Mouse (Mus musculus) spleen, postnatal 10 days (tissue): ENCODE results near the gene Bin2.

ENCODE experiments used
- DNase-seq, 2 experiments: peaks; one replicate each; pipeline ENCODE4 v3.0.0; 2021 to 2022; ENCODE audit warnings: low spot score in 2 of 2

Bin2 gene

DNA sequence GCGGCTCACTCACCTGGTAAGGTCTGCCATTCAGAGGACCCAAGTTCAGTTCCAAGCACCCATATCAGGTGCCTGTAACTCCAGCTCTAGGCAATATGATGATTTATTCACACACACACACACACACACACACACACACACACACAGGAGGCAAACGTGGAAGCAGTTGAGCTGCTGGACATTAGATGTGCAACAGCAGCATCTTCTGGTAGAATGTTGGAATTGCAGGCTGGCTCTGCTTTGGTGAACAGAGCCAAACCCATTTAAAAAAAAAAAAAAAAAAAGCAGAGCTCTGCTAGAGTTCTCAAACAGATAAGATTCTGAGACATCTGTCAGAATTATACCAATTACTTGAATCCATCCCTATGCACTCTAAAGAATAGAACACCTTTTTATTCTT lies 13.7 kb upstream of the Bin2 start:
- DNase-seq = peak; percentile 71 to 85

DNA sequence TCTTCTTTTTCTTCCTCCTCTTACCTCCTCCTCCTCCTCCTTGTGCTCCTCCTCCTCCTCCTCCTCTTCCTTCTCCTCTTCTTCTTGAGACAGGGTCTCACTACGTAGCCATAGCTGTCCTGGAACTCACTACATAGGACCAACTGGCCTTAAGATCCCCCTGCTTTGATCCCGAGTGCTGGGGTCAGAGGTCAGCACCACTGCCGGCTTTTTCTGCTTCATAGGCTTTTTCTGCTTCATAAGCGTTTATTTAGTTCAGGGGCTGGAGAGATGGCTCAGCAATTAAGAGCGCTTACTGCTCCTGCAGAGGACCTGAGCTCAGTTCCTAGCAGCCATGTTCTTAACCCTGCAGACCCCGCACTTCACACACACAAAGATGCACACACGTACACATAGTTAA lies 12.4 kb upstream of the Bin2 start:
- DNase-seq = no peak

DNA sequence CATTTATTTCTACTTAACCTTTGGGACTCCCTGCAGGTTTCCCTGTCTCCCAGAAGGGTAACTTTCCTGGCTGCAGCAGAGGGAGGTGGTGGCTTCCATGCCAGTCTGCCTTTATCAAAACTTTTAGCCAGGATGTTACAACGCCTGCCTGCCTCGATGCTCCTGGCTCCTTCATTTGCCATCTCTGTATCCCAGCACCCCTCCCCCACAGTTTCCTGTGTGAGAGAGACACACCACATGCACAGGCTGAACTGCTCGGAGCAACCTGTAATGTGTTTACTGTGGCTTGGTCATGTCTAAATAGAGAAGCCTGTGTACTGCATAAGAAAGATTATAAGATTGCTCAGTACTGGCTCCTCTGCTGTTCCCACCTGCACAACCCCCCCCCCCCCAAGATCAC lies 11.0 kb upstream of the Bin2 start:
- DNase-seq = no peak

GRCm38 (mm10) chr15:100679005-100679404 lies 9.7 kb upstream of the Bin2 start:
- no peak for DNase-seq

DNA sequence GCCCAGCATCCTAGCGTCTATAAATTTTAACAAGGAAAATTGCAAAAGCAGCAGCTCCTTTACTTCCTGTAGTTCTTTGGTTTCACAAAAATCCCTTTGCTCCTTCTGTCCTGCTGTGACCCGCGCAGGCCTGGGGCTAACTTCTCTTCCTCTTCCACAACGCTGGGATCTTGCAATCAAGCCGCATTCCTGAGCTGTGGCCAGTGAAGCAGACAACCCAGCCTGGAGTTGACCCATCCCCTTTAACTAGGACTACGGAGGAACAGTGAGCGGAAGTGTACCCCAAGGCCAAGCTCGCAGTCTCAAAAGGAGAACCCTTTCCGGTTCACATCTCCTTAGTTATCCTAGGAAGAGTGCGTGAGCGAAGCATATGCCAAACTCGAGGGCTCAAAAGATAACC lies 9.2 kb upstream of the Bin2 start:
- DNase-seq = no peak

- no peak for DNase-seq
These were observed 8.3 kb upstream of the Bin2 start for GRCm38 (mm10) chr15:100677675-100678074.

GRCm38 (mm10) chr15:100676521-100676920 lies 7.2 kb upstream of the Bin2 start:
- no peak for DNase-seq

GRCm38 (mm10) chr15:100675486-100675885 lies 6.1 kb upstream of the Bin2 start:
- DNase-seq = no peak

DNA sequence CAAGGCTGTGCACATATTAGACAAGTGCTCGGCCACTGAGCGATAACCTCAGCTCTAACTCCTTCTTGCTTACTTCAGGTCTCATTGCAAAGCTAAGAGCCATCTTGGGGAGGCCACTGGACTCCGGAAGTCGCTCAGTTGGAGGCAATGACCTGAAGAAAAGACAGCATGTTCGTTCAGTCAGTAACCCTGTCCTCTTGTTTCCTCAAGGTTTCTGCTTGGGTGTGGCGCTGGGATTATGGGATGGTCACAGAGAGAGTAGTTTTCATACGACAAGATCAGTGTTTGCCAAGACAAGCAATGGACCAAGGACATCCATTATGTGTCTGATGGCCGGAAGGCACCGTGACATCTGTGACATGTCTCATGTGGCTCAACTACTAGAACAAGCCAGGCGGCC lies 5.2 kb upstream of the Bin2 start:
- DNase-seq = no peak

DNA sequence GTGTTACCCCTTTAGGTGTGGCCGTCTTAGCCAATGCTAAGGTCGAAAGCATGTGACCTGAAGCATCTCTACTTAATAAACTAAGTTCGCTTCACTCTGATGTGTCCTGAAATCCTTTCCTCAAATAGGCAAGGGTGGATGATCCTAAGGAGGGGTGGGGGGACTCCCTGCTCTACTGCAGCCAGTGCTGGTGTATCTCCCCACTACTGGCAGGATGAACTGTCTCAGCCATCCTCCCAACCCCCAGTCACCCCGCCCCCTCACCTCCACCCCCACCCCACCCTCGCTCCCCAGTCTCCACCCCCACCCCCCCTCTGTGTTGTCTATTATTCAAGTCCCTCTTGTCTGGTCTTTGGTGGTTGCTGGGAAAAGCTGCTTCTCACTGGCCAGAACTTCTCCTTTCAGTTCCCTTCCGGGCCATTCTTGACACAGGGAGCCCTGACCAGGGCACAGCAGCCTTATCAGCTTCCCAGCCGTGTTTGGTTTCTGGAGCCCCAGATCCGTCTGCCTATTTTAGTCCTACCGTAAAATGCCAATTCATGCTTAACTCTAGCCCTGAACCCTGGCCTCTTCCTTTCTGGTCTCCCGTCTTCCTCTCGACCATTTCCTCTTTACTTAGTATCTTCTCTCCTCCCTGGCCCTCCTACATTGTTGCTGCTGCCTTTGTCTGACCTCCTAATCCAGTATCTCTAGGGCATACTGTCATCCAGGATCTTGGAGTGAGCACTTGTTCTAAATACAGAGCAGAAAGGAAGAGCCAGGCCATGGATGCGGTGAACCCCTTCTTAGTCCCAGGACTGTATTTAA lies 4.4 kb upstream of the Bin2 start:
- DNase-seq = no peak

- DNase-seq = no peak
These were observed 1.5 kb upstream of the Bin2 start for GRCm38 (mm10) chr15:100670833-100671232.

DNA sequence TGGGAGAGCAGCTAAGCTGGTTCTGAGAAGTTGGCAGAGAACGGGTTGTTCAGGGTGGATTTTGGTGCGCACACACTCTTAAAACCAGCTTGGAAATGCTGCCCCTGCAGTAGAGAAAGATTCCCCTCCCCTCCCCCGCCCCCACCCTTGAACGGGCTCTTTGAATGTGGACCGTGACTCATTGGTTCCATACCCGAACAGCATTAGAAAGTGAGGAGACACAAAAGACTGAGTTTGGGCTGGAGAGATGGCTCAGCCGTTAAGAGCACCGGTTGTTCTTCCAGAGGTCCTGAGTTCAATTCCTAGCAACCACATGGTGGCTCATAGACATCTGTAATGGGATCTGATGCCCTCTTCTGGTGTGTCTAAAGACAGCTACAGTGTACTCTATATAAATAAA lies 651 bp upstream of the Bin2 start:
- no peak for DNase-seq

DNA sequence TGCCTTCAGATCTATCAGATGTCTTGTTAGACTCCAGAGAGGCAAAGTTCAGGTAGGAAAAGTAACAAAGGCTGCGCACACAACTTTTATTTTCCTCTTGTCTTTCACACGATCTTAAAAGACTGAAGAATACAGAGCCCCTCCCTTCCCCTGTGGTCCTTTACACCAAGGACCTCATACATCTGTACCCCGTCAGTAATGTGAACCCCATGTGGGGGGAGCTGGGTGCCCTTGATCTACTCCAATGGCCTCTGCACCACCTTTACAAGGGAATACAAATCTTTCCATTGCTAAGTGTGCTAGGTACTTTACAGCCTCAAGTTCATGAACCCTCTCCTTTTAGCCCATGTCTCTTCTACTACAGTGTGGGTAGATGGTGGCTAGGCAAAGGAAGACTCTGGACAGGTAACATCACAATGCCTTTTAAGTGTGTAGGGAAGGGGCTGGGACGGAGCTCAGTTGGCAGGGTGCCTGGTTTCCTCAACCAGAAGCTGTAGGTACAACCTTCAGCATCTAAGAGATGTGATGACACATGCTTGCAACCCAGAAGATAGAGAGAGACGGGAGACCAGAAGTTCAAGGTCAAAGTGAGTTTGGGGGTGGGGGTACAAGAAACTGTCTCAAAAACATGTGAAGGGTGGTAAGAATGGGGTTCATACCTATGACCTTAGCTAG lies 1.3 kb downstream of the Bin2 start:
- DNase-seq = no peak

GRCm38 (mm10) chr15:100667420-100667819 lies 1.9 kb downstream of the Bin2 start:
- no peak for DNase-seq

DNA sequence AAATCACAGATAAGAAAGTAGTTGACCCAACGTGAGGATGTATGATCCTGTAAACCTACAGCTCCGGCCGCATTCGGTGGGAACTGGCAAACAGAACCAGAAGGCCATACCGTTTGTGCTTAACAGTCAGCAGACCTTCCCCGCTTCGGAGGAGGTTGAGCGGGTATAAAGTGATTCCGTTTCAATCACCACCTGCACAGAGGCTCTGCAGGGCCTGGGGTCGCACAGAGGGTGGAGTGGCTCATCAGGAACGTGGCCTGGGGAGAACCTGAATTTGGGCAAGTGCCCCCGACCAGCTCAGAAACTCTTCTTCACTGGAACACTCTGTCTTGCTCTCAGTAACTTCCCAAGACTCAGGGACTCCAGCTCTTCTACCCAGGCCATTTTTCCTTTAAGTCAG lies 2.5 kb downstream of the Bin2 start:
- no peak for DNase-seq

- peak in 1 of 2 experiments; percentile 32 for DNase-seq
These were observed 3.1 kb downstream of the Bin2 start for GRCm38 (mm10) chr15:100666219-100666696.

GRCm38 (mm10) chr15:100665411-100666218 lies 3.7 kb downstream of the Bin2 start:
- DNase-seq = no peak

- peak; percentile 29 to 76 for DNase-seq
These were observed 4.5 kb downstream of the Bin2 start for GRCm38 (mm10) chr15:100664813-100665274.

- DNase-seq = no peak
These were observed 8.5 kb downstream of the Bin2 start for GRCm38 (mm10) chr15:100660805-100661204.

DNA sequence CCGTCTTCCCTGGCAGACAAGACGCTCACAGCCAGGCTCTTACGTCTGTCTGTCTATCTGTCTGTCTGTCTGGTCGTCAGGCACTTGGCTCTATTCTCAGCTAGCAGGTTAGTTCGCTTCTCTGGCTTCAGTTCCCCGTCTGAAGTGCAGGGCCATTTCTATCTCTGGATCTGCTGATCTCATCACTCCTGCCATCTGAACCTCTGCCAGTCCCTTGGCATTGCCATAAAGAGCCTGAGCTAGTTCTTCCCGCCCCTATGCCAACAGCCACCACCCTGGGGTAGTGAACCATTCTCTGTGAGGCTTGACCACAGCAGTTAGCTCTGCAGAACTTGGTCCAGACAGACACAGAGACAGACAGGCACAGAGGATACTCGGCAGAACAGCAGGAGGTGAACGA lies 9.0 kb downstream of the Bin2 start:
- no peak for DNase-seq

DNA sequence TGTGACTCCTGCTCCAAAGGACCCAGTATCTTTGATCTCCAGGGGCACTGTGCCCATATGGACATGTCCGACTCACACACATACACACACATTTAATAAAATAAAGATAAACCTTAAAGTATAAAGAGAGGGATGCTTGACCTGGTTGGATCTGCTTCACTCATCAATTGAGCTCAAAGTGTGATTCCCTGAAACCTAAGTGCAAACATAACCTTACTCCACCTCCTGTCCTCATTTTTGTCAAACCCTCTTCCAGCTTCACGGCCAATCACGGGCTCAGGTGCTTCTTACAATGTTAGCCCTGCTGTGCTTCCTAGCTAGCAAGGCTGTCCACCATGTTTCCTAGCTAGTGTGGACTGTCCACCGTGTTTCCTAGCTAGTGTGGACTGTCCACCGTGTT lies 14.2 kb downstream of the Bin2 start:
- DNase-seq = no peak

GRCm38 (mm10) chr15:100654271-100654670 lies 15.1 kb downstream of the Bin2 start:
- no peak for DNase-seq
